Mouse (Mus musculus) testis, adult 2 months (tissue): Measurements from ENCODE around the gene Slc25a25.

Experiments
- CTCF ChIP-seq: fragments of 200-500 bp; IDR thresholded peaks from 2 replicates; pipeline ENCODE4 v1.5.1; 2012; ENCODE audit warnings: low read depth, mild to moderate bottlenecking, inconsistent platforms, low read length, moderate library complexity; ENCODE audit not compliant: control insufficient read depth, insufficient read depth, insufficient replicate concordance
- POLR2A ChIP-seq: fragments of 200-500 bp; IDR thresholded peaks from 2 replicates; pipeline ENCODE4 v1.6.1; 2012; ENCODE audit warnings: low read depth, mild to moderate bottlenecking, inconsistent platforms, low read length, moderate library complexity; ENCODE audit not compliant: control insufficient read depth

GRCm38 (mm10) chr2:32459657-32460056 is 8.4 kb upstream of the Slc25a25 start:
- no peak for TF ChIP-seq CTCF
- no peak for TF ChIP-seq POLR2A
